Mouse (Mus musculus) liver, postnatal 0 days (tissue): ENCODE data around the gene Msl1.

Experiments used
- CTCF ChIP-seq: sonication (generic); IDR thresholded peaks from 2 replicates; pipeline ENCODE4 v1.5.1; 2016; ENCODE audit warnings: antibody characterized with exemption, low read depth
- EP300 ChIP-seq: IDR thresholded peaks from 2 replicates; pipeline ENCODE4 v1.6.1; 2016; ENCODE audit warnings: antibody characterized with exemption, low read depth, mild to moderate bottlenecking

- TF ChIP-seq CTCF, result no peak
- no peak for TF ChIP-seq EP300
These were observed 29.7 kb upstream of the Msl1 start for GRCm38 (mm10) chr11:98765421-98766309.
